Mouse (Mus musculus): ENCODE measurements at regions not wholly inside any gene's neighbourhood (a gene's known extent, or its start where the extent isn't known, plus 50 kb on each side); places are given as distances from the start of the nearest gene placed in this dataset.

DNA sequence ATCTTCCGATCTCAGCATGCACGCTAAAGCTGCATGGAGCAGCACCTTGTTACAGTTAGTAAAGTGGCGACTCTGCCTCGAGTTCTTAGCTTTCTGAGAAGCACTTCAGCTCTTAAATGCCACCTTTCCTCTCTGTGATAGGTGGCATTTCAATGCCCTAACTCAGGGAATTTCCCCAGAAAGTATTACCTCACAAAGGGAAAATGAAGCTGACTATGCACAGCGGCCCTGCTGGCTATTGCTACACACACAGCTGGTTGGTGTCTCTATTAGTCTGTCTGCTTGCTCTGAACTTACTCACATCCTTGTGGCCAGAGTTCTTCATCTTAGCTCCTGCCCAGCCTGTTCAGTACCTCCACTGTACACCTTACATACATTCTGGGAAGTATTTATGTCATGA, 650.4 kb downstream of the Epha7 start:
- no peak overlapping the region for H3K4me2 ChIP-seq (ENCODE audit: low read depth)
- ATAC-seq (ENCODE audit: insufficient read depth) (no peak), DNase-seq (ENCODE audit: low read depth in 3 of 3, low spot score in 3 of 3) (no peak)
- 70% methylated on average over 5 of the region's 5 CpGs for WGBS (ENCODE audit: insufficient replicate concordance)
- no peaks in the 10 kb centered on the region for H3K4me1 ChIP-seq (replicated peaks; ENCODE audit: control insufficient read depth in 2 of 2, insufficient read depth in 2 of 2, low read length in 1 of 2)
- H3K4me3 ChIP-seq (ENCODE audit: insufficient read depth in 1 of 2, low read depth in 2 of 2, low read length in 2 of 2), result no peak overlapping the region
- H3K27me3 ChIP-seq (ENCODE audit: control insufficient read depth, insufficient read depth, low read length), result no peaks in the 10 kb centered on the region
- no peak overlapping the region for H3K27ac ChIP-seq
- H3K9ac ChIP-seq (replicated peaks), result no peak overlapping the region
- TF ChIP-seq EP300 (IDR thresholded peaks at IDR 0.05; ENCODE audit: low read depth), result no peak
- TF ChIP-seq CTCF (IDR thresholded peaks at IDR 0.05; ENCODE audit: low read depth), result no peak
- no peaks in the 10 kb centered on the region for H3K36me3 ChIP-seq (replicated peaks; ENCODE audit: control insufficient read depth, insufficient read depth, low read depth)
- no peaks in the 10 kb centered on the region for H3K9me3 ChIP-seq (ENCODE audit: control insufficient read depth, low read length)

- H3K4me1 ChIP-seq (replicated peaks; ENCODE audit: control insufficient read depth in 2 of 2, insufficient read depth in 2 of 2, low read length in 1 of 2), result no peaks in the 10 kb centered on the region
- H3K9me3 ChIP-seq (ENCODE audit: control insufficient read depth, low read length), result no peaks in the 10 kb centered on the region
- no peak for DNase-seq (ENCODE audit: low read depth in 3 of 3, low spot score in 3 of 3)
- no peaks in the 10 kb centered on the region for H3K36me3 ChIP-seq (replicated peaks; ENCODE audit: control insufficient read depth, insufficient read depth, low read depth)
- H3K4me2 ChIP-seq (ENCODE audit: low read depth), result no peak overlapping the region
- no peak for ATAC-seq (ENCODE audit: insufficient read depth)
- no peak overlapping the region for H3K9ac ChIP-seq (replicated peaks)
- H3K4me3 ChIP-seq (ENCODE audit: insufficient read depth in 1 of 2, low read depth in 2 of 2, low read length in 2 of 2), result no peak overlapping the region
- H3K27me3 ChIP-seq (ENCODE audit: control insufficient read depth, insufficient read depth, low read length), result no peaks in the 10 kb centered on the region
- no peak for TF ChIP-seq EP300 (IDR thresholded peaks at IDR 0.05; ENCODE audit: low read depth)
- TF ChIP-seq CTCF (IDR thresholded peaks at IDR 0.05; ENCODE audit: low read depth), result no peak
- no peak overlapping the region for H3K27ac ChIP-seq
- WGBS (ENCODE audit: insufficient replicate concordance), result 56% methylated on average over 2 of the region's 2 CpGs
Measured at GRCm38 (mm10) chr4:29466315-29466714, 653.4 kb downstream of the Epha7 start.

DNA sequence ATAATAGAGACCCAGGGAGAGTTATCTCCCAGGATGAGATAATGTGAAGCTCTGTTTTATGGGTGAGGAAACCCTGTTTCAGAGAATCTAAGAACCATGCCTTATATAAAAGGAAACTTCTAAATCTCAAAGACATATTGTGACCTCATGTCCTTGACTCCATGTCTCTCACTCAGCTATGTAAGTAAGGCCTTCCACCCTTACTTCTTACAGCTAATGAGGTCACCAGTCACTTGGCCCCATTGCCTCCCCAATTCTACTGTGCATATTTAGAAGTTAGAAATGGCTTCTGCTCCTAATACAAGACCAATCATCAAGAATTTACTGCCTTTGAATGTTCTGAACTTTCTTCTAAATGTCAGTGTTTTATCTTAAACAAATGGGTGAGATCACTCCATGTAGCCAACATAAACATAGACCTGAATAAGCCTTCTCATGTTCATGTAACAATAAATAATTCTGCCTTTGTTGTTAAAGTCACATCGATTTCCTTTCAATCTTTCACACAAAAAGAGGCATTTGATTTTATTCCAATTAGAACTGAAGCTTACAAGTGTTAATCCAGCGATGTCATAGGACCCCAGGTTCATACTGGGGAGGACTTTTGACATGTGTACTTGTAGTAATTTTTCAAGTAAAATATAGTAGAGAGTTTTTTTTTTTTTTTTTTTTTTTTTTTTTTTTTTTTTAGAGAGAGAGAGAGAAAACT, 667.6 kb downstream of the Epha7 start:
- DNase-seq (ENCODE audit: low read depth in 3 of 3, low spot score in 3 of 3) (no peak), ATAC-seq (ENCODE audit: insufficient read depth) (no peak)
- no peak overlapping the region for H3K4me3 ChIP-seq (ENCODE audit: insufficient read depth in 1 of 2, low read depth in 2 of 2, low read length in 2 of 2)
- H3K9ac ChIP-seq (replicated peaks), result no peak overlapping the region
- H3K36me3 ChIP-seq (replicated peaks; ENCODE audit: control insufficient read depth, insufficient read depth, low read depth), result no peaks in the 10 kb centered on the region
- no peak for TF ChIP-seq EP300 (IDR thresholded peaks at IDR 0.05; ENCODE audit: low read depth)
- no peak for TF ChIP-seq CTCF (IDR thresholded peaks at IDR 0.05; ENCODE audit: low read depth)
- H3K27me3 ChIP-seq (ENCODE audit: control insufficient read depth, insufficient read depth, low read length), result no peaks in the 10 kb centered on the region
- H3K4me2 ChIP-seq (ENCODE audit: low read depth), result no peak overlapping the region
- WGBS (ENCODE audit: insufficient replicate concordance), result 34% methylated on average over 2 of the region's 2 CpGs
- no peak overlapping the region for H3K27ac ChIP-seq
- H3K9me3 ChIP-seq (ENCODE audit: control insufficient read depth, low read length), result no peaks in the 10 kb centered on the region
- H3K4me1 ChIP-seq (replicated peaks; ENCODE audit: control insufficient read depth in 2 of 2, insufficient read depth in 2 of 2, low read length in 1 of 2), result no peaks in the 10 kb centered on the region

GRCm38 (mm10) chr4:29481093-29481715, 668.3 kb downstream of the Epha7 start:
- no peaks in the 10 kb centered on the region for H3K4me1 ChIP-seq (replicated peaks; ENCODE audit: control insufficient read depth in 2 of 2, insufficient read depth in 2 of 2, low read length in 1 of 2)
- H3K27me3 ChIP-seq (ENCODE audit: control insufficient read depth, insufficient read depth, low read length), result no peaks in the 10 kb centered on the region
- H3K9ac ChIP-seq (replicated peaks), result no peak overlapping the region
- no peaks in the 10 kb centered on the region for H3K36me3 ChIP-seq (replicated peaks; ENCODE audit: control insufficient read depth, insufficient read depth, low read depth)
- no peak overlapping the region for H3K27ac ChIP-seq
- no peak overlapping the region for H3K4me3 ChIP-seq (ENCODE audit: insufficient read depth in 1 of 2, low read depth in 2 of 2, low read length in 2 of 2)
- DNase-seq (ENCODE audit: low read depth in 3 of 3, low spot score in 3 of 3), result no peak
- WGBS (ENCODE audit: insufficient replicate concordance), result 36% methylated on average over 1 of the region's 1 CpGs
- TF ChIP-seq CTCF (IDR thresholded peaks at IDR 0.05; ENCODE audit: low read depth), result no peak
- TF ChIP-seq EP300 (IDR thresholded peaks at IDR 0.05; ENCODE audit: low read depth), result no peak
- no peak overlapping the region for H3K4me2 ChIP-seq (ENCODE audit: low read depth)
- ATAC-seq (ENCODE audit: insufficient read depth), result no peak
- H3K9me3 ChIP-seq (ENCODE audit: control insufficient read depth, low read length), result no peaks in the 10 kb centered on the region

- Histone ChIP-seq H3K27me3 (ENCODE audit: control insufficient read depth, insufficient read depth, low read length) (no peaks in the 10 kb centered on the region), H3K9ac (replicated peaks) (no peak overlapping the region), H3K36me3 (replicated peaks; ENCODE audit: control insufficient read depth, insufficient read depth, low read depth) (no peaks in the 10 kb centered on the region), H3K9me3 (ENCODE audit: control insufficient read depth, low read length) (no peaks in the 10 kb centered on the region), H3K4me1 (replicated peaks; ENCODE audit: control insufficient read depth in 2 of 2, insufficient read depth in 2 of 2, low read length in 1 of 2) (no peaks in the 10 kb centered on the region), H3K4me3 (ENCODE audit: insufficient read depth in 1 of 2, low read depth in 2 of 2, low read length in 2 of 2) (no peak overlapping the region), H3K27ac (no peak overlapping the region), H3K4me2 (ENCODE audit: low read depth) (no peak overlapping the region)
- WGBS (ENCODE audit: insufficient replicate concordance), result 55% methylated on average over 2 of the region's 2 CpGs
- no peak for ATAC-seq (ENCODE audit: insufficient read depth)
- no peak for DNase-seq (ENCODE audit: low read depth in 3 of 3, low spot score in 3 of 3)
- no peak for TF ChIP-seq CTCF (IDR thresholded peaks at IDR 0.05; ENCODE audit: low read depth)
- TF ChIP-seq EP300 (IDR thresholded peaks at IDR 0.05; ENCODE audit: low read depth), result no peak
Measured at GRCm38 (mm10) chr4:29482407-29482806, 669.5 kb downstream of the Epha7 start.

All from liver, embryonic 14.5 days (tissue).